Mouse (Mus musculus): Measurements from ENCODE around the gene Nanos3.

Gene Nanos3

DNA sequence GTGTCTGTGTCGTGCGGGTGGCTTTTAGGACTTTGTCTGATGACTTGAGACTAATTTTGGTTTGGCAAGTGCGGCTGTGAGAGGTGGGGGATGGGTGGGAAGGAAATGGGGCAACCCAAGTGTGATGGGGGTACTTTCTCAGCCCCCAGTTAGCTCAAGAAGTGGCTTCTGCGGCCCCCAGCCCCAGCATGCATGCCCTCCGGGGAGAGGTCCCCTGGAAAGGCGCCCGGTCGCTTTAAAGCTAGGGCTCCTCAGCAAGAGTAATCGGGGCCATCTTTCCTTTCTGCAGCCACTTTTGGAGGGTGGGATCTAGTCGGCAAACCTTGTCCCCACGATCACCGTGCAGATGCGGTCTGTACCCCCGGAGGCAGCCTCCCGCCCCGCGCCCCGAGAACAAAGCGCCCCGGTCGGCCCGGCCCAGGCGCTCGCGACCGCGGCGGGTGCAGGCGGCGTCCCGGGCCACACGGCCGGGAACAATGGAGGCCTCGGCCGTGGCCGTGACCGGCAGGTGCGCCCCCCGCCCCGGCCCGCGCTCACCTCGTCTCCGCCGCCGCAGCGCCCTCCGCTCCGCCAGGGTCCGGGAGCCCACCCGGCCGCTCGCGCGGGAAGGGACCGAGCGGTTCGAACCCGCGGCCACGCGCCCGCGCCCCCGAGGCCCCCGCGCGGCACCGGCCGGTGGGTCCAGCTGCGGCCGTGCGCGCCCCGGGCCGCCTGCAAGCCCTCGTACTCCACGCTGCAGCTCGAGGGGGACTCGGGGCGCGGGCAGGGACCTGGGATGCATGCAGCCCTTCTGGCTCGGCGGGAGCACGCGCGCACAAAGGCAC, 1.5 kb downstream of the Nanos3 start:
- in situ Hi-C loops (cut with MboI, MseI), result no loop called here

DNA sequence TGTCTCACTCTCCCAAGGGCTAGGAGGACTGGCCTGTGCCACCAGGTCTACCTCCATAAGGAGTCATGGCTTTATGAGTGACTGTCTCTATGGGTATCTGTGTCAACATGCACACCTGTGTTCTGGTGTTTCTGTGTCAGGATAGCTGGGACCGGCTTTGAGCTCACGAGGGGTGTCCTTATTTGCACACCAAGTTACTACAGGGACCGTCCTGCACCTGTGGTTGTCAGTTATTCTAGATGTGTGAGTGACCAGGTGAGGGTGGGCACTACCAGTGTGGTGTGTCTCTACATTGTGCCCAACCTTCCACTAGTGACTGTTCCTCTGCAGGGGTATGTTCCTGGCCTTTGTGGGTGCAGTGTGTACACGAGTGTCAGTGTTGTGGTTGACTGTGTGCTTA, 2.2 kb downstream of the Nanos3 start:
- in situ Hi-C loops (cut with MboI, MseI), result no loop called here

DNA sequence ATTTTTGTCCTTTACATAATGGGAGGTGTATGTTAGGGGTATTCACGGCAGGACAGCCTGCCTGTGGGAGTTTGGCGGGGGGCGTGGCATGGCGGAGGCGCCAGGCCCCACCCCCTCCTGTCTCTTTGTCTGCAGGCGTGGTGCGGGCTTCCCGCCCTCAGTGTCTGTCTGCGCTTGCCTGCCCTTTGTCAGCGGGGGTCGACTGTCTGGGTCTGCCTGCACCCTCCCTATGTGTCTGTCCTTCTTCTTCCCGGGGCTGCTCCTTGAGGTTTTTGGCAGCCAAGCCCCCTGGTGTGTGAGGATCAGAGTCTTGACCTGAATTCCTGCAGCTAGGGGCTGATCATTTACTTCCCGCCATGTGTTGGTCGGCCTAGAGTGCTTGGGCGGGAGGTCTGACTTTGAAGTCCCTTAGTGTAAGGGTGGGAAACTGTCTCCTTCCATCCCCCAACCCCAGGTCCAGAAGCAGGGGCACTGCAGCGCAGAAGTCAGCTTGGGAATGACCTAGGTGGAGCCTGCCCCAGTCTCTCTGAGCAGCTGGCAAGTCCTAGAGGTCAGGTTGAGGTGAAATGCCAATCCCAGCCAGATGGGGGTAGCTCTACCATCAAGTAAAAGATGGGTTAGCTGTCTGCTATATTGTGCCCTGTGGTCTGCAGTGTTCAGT, 4.4 kb downstream of the Nanos3 start:
- in situ Hi-C loops (cut with MboI, MseI), result no loop called here

DNA sequence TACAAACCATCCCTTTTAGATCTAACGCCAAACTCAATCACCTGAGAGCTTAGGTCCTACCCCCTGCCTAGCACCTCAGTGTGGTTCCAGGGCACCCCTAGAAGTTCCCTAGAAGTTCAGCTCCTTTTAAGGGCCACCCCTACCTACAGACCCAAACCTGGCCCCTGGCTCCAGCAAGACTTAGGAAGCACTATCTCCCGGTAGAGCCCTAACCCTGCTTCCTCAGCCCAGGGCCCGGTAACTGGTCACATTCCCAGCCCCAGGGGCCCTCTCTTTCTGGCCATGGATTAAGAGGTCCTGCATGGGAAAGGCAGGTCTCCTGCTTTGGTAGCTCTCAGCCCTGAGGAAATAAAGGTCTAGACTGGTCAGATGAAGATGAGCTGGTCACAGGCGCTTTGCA, 5.1 kb downstream of the Nanos3 start:
- in situ Hi-C loops (cut with MboI, MseI), result no loop called here

DNA sequence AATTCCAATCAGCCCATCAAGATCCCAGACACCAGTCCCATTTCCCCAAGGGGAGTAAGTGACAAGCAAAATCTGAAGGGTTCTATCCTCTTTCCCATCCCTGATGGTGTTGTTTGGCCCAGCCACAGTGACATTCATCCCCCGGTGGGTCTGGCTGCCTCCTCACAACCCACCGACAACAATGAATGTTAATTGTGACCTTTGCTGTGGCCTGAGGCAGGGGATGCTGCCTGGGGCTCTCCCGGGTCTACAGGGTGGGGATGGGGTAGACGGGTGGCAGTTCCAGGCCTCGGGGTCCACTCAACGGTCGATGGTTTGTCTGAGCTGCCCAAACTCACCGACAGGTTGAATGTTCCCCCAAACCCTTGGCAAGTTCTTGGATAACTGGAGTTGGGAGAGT, 6.4 kb downstream of the Nanos3 start:
- in situ Hi-C loops (cut with MboI, MseI), result no loop called here

DNA sequence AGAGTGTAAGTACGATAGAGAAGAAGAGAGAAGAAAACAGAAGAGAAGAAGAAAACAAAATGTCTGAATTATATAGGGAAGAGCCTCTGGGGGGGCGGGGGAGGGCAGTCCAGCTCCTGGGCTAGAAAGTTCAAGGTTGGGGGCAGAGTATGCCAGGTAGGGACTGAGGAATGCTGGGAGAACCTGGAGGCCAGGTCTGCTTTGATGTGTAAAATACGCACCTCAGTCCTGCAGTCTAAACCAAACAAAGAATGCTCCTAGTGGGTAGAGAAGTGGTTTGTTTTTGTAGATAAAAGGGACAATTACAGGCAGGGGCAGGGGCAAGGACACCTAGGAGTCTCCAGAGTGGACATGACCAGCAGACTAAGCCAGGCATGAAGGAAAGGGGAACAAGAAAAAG, 7.6 kb downstream of the Nanos3 start:
- in situ Hi-C loops (cut with MboI, MseI), result no loop called here

DNA sequence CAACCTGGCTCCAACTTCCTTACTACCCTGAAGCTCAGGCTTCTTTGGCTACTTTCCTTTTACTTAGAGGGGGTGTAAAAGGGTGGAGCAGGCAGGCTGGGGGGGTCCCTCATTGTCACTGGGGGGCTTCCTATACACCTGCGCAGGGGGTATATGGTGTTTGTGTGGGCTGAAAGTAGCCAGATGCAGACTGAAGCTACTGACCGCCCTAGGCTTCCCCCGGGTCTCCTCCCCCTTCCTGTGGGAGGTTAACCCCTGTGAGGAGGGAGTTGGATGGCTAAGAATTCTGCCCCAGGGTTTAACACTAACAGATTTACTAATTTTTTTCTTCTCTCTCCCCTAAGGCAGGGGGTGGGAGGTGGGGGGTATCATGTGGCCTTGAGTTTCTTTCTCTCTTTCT, 8.5 kb downstream of the Nanos3 start:
- in situ Hi-C loops (cut with MboI, MseI), result no loop called here

DNA sequence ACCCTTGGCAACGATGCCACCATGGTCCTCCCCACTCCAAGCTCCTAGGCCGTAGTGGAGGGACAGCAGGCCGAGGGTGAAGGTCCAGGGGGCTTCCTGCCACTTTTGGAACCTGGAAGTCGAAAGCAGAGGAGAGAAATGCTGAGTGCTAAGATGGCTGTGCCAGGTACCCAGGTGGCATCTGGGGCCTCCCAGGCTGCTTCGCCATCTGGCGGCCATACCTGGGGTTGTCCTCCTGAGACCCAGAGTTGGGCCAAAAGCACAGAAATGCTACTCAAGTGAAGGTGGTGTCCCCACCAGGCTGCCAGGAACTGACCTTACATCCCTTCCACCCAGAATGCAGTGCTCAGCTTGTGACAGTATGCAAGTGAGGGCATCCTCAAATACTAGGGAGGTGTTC, 11.2 kb downstream of the Nanos3 start:
- in situ Hi-C loops (cut with MboI, MseI), result no loop called here

DNA sequence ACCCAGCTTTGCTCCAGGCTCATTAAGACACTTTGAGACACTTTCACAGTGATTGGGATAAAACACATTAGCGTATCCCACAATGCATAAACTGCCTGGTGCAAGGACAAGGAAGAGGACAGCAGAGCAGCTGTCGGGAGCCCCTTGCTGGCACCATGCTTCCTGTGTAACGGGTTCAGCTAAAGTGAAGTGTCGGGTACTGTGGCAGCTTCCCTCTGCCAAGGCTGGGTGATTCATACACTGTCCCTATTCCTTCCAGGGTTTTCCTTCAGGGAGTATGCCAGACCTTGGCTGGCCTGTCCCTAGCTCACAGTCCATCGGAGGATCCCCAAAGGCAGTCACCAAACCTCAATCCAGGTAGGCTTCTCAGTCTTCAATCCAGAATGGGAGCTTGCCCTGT, 14.9 kb downstream of the Nanos3 start:
- in situ Hi-C loops (cut with MboI, MseI), result no loop called here

DNA sequence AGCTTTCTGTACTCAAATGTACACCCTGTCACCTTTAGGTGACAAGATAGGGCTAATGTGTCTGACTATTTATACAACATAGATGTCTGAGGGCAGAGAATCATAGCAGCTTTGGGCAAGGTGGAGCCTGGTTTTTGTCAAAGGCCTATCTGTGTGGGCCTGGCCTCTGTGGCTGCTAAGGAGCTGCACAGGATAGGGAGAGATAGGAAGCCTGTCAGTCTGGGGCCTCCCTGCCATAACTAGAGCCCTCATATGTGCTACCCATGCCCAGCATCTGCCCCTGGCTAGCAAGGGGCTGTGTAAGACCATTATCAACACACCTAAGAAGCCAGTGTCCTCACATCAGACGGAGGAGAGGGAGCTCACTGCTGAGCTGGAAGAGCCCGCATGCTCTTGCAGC, 17.3 kb downstream of the Nanos3 start:
- in situ Hi-C loops (cut with MboI, MseI), result loop anchor here (10.0 kb wide), 2 partner anchors 133 to 363 kb away; no protein-coding TSS in a partner anchor

DNA sequence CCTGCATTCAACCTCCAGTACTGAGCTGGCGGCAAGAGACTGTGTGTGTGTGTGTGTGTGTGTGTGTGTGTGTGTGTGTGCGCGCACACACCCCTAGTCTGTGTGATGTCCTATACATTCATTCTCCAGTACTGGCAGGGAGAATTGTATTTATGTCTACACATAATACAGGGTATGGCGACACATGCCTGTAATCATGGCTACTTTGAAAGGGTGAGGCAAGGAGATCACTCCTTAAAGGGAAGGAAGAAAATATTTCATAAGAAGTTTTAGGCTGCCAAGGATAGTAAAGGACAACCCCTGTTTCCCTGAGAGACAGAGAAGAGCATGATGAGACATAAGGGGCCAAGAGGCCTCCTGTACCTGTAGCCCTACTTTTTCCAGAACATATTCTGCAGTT, 27.4 kb downstream of the Nanos3 start:
- in situ Hi-C loops (cut with MboI, MseI), result no loop called here

DNA sequence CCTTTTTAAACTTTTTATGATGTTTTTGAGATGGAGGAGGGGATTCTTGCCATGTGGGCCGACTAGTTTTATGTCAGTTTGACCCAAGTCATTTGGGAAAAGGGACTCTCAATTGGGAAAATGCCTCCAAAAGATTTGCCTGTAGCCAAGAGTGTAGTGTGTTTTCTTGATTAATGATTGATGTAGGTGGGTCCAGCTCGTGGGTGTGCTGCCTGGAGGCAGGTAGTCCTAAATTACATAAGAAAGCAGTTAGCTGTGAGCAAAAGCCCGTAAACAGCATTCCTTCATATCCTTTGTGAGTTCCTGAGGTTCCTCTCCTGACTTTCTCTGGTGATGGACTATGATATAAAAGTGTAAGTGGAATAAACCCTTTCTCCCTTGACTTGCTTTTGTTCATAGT, 35.8 kb downstream of the Nanos3 start:
- in situ Hi-C loops (cut with MboI, MseI), result no loop called here

DNA sequence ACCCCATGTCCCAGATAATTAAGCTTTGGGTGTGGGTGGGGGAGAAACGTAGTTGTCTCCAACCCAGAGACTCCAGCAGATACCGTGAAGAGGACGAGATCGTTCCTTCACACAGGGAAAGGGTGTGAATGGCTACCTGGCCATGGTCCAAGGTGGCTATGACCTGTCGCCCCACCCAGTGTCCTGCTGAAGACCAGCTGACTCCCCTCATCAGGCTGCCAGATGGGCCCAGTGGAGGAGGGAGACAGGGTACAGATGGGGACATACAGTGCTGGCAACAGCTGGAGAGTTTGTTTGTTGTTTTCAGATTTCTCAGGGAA, 36.5 kb downstream of the Nanos3 start:
- in situ Hi-C loops (cut with MboI, MseI), result no loop called here

DNA sequence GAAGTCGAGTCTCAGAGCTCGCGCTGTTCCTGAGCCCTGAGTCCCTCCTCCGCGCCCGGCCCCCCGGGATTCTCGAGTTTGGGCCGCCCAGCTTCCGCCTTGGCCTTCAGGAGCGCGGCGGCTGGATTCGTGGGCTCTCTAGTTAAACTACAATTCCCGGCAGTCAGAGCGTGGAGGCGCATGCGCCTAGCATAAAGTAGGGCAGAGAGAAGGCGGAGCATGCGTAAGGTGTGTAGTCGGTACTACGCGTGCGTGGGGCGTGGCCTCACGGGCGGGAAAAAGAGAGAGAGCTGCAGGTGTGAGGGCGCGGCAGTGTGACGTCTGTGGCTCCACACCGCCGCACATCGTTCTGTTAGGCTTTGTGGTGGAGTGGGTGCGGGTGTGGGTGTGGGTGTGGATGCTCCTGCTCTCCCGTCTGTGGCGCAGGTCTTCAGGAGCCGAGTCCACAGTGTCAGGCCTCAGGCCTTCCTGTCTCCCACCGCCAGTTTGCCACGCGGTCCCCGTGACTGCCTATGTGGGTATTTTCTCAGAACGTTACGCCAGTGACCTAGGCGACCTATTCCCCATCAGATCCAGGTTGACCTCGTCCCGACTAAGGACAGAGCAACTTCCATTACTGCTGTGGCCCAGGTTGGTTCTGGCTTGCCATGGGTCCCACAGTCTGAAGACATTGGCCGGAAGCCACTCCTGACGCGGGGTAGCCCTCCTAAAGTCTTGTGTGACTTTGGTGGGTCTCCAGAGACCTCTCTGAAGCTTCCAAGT, 37.1 kb downstream of the Nanos3 start, which contains the start of the genes Cc2d1a and 4930432K21Rik:
Gene Cc2d1a (minus strand): TSS at position 168 of the 762 bp plus-strand sequence.
Gene 4930432K21Rik (plus strand): TSS at position 257 of the 762 bp plus-strand sequence.
- in situ Hi-C loops (cut with MboI, MseI), result no loop called here

DNA sequence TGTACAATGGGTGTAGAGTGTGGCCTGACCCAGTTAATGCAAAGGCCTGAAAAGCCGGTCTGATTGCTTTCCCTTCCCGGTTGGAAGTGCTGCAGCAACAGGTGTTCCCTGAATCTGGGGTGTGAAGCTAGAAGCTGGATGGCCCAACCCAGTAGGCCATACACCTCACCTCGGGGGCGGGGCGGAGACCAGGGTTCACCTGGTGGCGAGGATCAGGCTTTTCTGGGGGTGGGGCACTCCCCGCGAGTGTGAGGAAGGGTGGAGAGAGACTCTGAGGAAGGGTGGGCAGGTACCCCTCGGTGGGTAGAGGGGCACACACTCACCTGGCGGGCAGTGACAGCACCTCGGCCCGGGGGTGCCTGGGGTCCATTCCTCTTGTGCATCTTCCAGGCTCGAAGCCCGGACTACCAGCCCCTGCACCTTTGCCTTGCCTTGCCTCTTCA, 37.7 kb downstream of the Nanos3 start:
- in situ Hi-C loops (cut with MboI, MseI), result no loop called here

DNA sequence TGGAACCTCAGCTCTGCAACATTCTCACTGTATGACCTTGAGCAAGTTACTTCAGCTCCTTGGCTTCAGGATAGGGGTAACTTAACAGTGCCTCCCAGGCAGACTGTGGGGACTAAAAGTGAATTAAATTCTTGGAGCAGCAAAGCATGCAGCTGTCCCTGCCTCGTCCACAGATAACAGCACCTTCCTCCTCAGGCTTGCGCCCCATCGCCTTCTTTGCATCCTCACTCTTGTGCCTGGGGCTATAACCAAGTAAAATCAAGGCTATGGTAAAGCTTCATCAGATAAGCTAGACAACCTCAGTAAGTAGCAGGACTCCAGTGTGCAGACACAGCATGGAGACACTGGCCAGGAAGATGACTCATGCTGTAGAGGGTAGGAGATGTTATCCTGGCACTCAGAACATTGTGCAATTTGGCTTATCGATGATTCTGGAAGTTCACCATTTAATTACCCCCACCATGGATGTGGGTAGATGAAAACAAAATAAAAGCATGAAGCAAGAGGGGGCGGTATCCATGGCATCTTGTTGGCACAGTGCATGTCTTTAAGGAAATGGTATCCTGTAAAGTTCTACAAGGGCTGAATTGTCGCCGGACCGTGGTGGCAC, 40.3 kb downstream of the Nanos3 start:
- in situ Hi-C loops (cut with MboI, MseI), result no loop called here

DNA sequence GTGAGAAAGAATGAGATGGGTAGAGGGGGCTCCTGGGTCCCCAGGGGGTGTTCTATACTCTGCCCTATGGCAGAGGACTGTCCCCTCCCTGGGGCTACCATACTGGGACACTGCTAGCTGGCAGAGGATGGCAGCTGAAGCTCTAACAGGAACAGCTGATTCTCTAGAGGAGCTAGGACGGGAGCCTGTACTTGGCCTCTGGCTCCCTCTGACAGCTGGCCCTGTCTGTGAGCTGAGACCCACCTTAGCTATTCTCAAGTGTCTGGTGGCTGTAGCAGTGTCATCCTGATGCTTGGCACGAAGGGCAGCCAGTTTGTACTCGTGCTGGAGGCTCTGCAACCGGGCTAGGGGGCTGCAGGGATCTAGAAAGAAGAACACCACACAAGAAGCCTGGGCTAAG, 44.2 kb downstream of the Nanos3 start:
- in situ Hi-C loops (cut with MboI, MseI), result no loop called here

DNA sequence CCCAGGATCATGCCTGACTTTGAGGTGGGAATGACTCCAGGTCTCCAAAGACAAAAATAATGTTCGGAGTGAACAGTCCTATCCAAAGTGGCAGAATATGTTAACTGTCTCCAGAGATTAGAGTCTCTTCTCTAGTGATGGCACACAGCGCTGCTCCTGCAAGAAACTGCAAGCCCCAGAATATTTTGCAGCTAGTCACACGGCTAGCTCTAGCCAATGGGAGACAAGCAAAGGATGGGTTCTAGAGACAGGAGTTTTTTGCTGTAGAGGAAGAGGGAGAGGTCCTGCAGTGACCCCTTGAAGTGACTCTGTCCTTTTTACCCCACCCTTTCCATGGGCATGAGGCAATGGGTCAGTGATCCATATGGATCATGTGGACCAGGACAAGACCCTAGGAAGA, 47.2 kb downstream of the Nanos3 start:
- in situ Hi-C loops (cut with MboI, MseI), result no loop called here

DNA sequence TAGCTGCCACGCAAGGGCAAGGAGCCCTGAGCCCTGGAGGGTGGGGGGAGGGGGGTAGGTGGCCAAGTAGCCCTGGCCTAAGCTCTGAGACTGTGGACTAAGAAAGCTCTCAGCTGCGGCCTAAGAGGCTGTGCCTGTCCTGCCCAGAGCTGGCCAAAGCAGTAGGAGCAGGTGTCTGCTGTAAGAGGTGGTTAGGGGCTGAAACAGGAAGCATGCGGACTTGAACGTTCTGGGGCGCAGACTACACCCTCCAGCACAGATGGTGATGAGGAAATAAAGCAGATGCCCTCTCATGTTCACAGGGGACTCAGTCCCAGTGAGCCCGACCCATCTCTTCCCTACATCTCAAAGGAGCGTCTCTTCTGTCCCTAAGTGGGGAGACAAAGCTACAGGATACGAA, 52.8 kb downstream of the Nanos3 start:
- in situ Hi-C loops (cut with MboI, MseI), result loop anchor here (5.0 kb wide), 1 partner anchor 60 kb away; no protein-coding TSS in a partner anchor

DNA sequence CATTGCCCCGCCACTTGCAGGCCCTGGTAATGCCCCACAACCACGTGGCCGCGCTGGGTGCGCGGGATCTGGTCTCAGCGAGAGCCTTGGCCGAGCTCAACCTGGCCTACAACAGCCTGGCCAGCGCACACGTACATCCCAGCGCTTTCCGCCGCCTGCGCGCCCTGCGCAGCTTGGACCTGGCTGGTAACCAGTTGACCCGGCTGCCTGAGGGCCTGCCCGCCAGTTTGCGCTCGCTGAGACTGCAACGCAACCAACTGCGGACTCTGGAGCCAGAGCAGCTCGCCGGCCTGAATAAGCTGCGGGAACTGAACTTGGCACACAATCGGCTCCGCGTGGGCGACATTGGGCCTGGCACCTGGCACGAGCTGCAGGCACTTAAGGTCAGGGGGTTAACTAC, 54.2 kb downstream of the Nanos3 start:
- in situ Hi-C loops (cut with MboI, MseI), result loop anchor here (5.0 kb wide), 1 partner anchor 59 kb away; no protein-coding TSS in a partner anchor

DNA sequence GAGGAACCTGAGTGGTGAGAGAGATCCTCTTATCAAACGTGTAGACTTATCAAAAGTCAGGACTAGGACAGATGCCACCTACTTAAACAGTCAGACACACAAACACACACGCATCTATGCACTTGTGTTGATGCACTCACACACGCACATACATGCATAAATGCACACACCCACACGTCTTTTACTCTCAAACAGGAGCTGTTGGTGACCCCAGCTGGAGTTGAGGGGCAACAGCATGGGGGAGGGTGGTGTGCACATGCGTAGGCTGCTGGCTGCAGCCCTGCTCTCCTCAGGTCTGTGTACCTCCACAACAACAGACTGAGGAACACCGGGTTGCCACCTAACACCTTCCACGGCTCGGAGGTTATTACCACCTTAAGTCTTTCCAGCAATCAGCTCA, 56.7 kb downstream of the Nanos3 start:
- in situ Hi-C loops (cut with MboI, MseI), result no loop called here
